Mouse (Mus musculus) right cerebral cortex, adult 18-20 months (tissue): ENCODE data around the gene Vmn2r105.

ENCODE experiments used
- DNase-seq: peaks from one replicate; pipeline ENCODE4 v3.0.0; 2022; ENCODE audit warnings: mixed read lengths

Vmn2r105 gene

DNA sequence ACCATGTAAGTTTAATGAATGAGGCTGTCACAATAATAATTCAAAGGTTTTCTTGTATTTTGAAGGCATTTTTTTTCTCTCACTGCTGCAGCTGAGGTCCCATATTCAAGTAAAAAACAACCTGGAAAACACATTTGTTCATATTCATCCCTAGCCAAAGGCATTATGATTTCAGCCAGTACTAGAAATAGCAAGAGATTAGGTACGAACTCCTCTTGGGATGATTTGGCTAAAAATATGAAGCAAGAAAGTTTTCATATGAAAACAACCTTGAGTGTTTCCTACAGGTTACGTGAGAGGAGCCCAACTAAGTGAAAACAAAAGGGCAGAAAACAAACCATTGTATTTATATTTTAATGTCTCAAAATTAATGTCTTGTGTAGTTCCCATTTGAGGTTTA is at the start of gene Vmn2r105:
Vmn2r105 (minus strand) TSS at position 101 of the 400 bp plus-strand sequence.
- no peak for DNase-seq

DNA sequence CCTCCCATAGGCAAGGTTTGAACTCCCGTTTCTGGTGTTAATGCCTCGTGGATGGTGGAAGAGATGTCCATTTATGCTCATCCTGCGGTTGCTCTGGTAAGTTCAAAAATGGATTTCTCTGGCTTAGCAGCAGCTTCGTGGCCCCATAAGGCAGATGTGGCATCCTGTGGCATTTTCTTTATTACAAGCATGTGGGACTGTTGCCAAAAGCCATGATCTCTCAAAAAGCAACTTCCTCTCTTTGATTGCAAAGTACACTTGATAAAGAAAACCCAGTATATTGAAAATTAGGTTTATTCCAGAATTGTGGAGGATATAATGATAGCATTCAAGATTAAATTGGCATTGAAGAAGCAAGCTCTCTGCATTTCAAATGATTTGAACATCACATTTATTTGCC is 20.7 kb upstream of the Vmn2r105 start:
- DNase-seq: no peak

DNA sequence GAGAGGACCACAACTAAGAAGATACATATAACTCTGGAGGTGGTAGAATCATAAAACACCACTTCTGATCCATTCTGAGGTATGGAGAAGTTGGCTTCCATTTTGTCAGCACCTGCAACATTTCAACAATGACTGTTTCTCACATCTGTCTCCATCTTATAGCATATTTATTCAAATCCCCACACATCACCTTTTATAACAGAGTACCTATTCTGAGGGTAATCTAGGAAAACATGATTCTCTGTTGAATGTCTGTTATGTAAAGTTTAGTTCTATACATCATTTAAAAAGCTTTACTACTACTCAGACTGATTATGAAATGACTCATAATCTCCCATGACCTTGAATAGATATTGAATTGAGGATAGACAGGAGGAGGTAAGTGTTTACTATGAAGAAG is 51.9 kb downstream of the Vmn2r105 start, which contains the start of gene Fpr-rs6:
Fpr-rs6 (minus strand) TSS at position 101 of the 400 bp plus-strand sequence.
- no peak for DNase-seq
